Mouse (Mus musculus): ENCODE results near the gene Prpf6. TPM values are rescaled to one million over a fixed set of nuclear protein-coding genes. Genes with fewer than 3 reads are reported as not detected.

The Prpf6 gene
- polyA plus RNA-seq (2016; fragmentation: Nextera tagmentation; extraction: Ambion mirVana), result 56.1 and 62.9 TPM in 2 replicates

- 14% methylated on average over 5 of the region's 5 CpGs for WGBS
- Histone ChIP-seq H3K27ac (peak within 1 kb of the TSS; percentile 96), H3K9me3 (no peaks in the 10 kb centered on the region), H3K4me3 (peak within 1 kb of the TSS; percentile 96), H3K36me3 (peaks cover 42% of the 10 kb centered on the region), H3K27me3 (ENCODE audit: insufficient read depth, poor library complexity, severe bottlenecking) (no peaks in the 10 kb centered on the region), H3K4me1 (peaks cover 27% of the 10 kb centered on the region)
- no peak for DNase-seq (ENCODE audit: low spot score)
Observed at GRCm38 (mm10) chr2:181591528-181592085, at the start of gene Prpf6. TSS of gene Prpf6 (plus strand) at chr2:181591868.

- Histone ChIP-seq H3K27me3 (ENCODE audit: insufficient read depth, poor library complexity, severe bottlenecking) (no peaks in the 10 kb centered on the region), H3K4me3 (no peak overlapping the region), H3K4me1 (no peaks in the 10 kb centered on the region; the same call in 1 of the 2 replicates), H3K27ac (no peak overlapping the region), H3K36me3 (peaks cover 50% of the 10 kb centered on the region), H3K9me3 (no peaks in the 10 kb centered on the region)
- 85% methylated on average over 7 of the region's 7 CpGs for WGBS
- no peak for DNase-seq (ENCODE audit: low spot score)
Observed at GRCm38 (mm10) chr2:181546142-181546541, 45.5 kb upstream of the Prpf6 start.

- Histone ChIP-seq H3K27me3 (ENCODE audit: insufficient read depth, poor library complexity, severe bottlenecking) (no peaks in the 10 kb centered on the region), H3K4me3 (no peak overlapping the region), H3K27ac (no peak overlapping the region), H3K4me1 (no peaks in the 10 kb centered on the region; the same call in 1 of the 2 replicates), H3K9me3 (no peaks in the 10 kb centered on the region), H3K36me3 (peaks cover 68% of the 10 kb centered on the region)
- DNase-seq (ENCODE audit: low spot score), result no peak
- 85% methylated on average over 1 of the region's 1 CpGs for WGBS
Observed at GRCm38 (mm10) chr2:181548227-181548626, 43.4 kb upstream of the Prpf6 start.

- peaks cover 72% of the 10 kb centered on the region for H3K36me3 ChIP-seq
- H3K4me3 ChIP-seq, result no peak overlapping the region
- no peaks in the 10 kb centered on the region for H3K27me3 ChIP-seq (ENCODE audit: insufficient read depth, poor library complexity, severe bottlenecking)
- H3K27ac ChIP-seq, result no peak overlapping the region
- WGBS, result 80% methylated on average over 5 of the region's 5 CpGs
- no peak for DNase-seq (ENCODE audit: low spot score)
- no peaks in the 10 kb centered on the region for H3K9me3 ChIP-seq
- no peaks in the 10 kb centered on the region; the same call in 1 of the 2 replicates for H3K4me1 ChIP-seq
Observed at GRCm38 (mm10) chr2:181548682-181549081, 43.0 kb upstream of the Prpf6 start.

GRCm38 (mm10) chr2:181550233-181550632 is 41.4 kb upstream of the Prpf6 start:
- 85% methylated on average over 2 of the region's 2 CpGs for WGBS
- Histone ChIP-seq H3K27ac (no peak overlapping the region), H3K27me3 (ENCODE audit: insufficient read depth, poor library complexity, severe bottlenecking) (no peaks in the 10 kb centered on the region), H3K9me3 (no peaks in the 10 kb centered on the region), H3K4me3 (no peak overlapping the region), H3K4me1 (no peaks in the 10 kb centered on the region; the same call in 1 of the 2 replicates), H3K36me3 (peaks cover 85% of the 10 kb centered on the region)
- no peak for DNase-seq (ENCODE audit: low spot score)

GRCm38 (mm10) chr2:181553772-181554171 is 37.9 kb upstream of the Prpf6 start:
- Histone ChIP-seq H3K27me3 (ENCODE audit: insufficient read depth, poor library complexity, severe bottlenecking) (no peaks in the 10 kb centered on the region), H3K4me1 (no peaks in the 10 kb centered on the region), H3K9me3 (no peaks in the 10 kb centered on the region), H3K4me3 (no peak overlapping the region), H3K27ac (no peak overlapping the region), H3K36me3 (peaks cover 60% of the 10 kb centered on the region)
- no peak for DNase-seq (ENCODE audit: low spot score)

- H3K4me3 ChIP-seq, result no peak overlapping the region
- 79% methylated on average over 3 of the region's 3 CpGs for WGBS
- H3K27ac ChIP-seq, result no peak overlapping the region
- no peaks in the 10 kb centered on the region for H3K27me3 ChIP-seq (ENCODE audit: insufficient read depth, poor library complexity, severe bottlenecking)
- DNase-seq (ENCODE audit: low spot score), result peak; percentile 53
- H3K9me3 ChIP-seq, result no peaks in the 10 kb centered on the region
- peaks cover 19% of the 10 kb centered on the region for H3K36me3 ChIP-seq
- peaks cover 8% of the 10 kb centered on the region for H3K4me1 ChIP-seq
Observed at GRCm38 (mm10) chr2:181567338-181567737, 24.3 kb upstream of the Prpf6 start.

- WGBS, result 60% methylated on average over 7 of the region's 7 CpGs
- Histone ChIP-seq H3K4me3 (no peak overlapping the region), H3K36me3 (peaks cover 30% of the 10 kb centered on the region), H3K9me3 (no peaks in the 10 kb centered on the region), H3K27ac (no peak overlapping the region), H3K27me3 (ENCODE audit: insufficient read depth, poor library complexity, severe bottlenecking) (no peaks in the 10 kb centered on the region), H3K4me1 (peaks cover 8% of the 10 kb centered on the region)
- peak; percentile 74 for DNase-seq (ENCODE audit: low spot score)
Observed at GRCm38 (mm10) chr2:181568272-181569008, 23.2 kb upstream of the Prpf6 start.

GRCm38 (mm10) chr2:181569856-181570255 is 21.8 kb upstream of the Prpf6 start:
- no peaks in the 10 kb centered on the region for H3K9me3 ChIP-seq

GRCm38 (mm10) chr2:181570375-181570774 is 21.3 kb upstream of the Prpf6 start:
- no peak overlapping the region for H3K4me3 ChIP-seq
- no peaks in the 10 kb centered on the region for H3K27me3 ChIP-seq (ENCODE audit: insufficient read depth, poor library complexity, severe bottlenecking)
- 71% methylated on average over 8 of the region's 8 CpGs for WGBS
- no peak for DNase-seq (ENCODE audit: low spot score)
- H3K9me3 ChIP-seq, result no peaks in the 10 kb centered on the region
- H3K36me3 ChIP-seq, result peaks cover 45% of the 10 kb centered on the region
- H3K4me1 ChIP-seq, result peaks cover 8% of the 10 kb centered on the region
- H3K27ac ChIP-seq, result no peak overlapping the region

More at GRCm38 (mm10) chr2:181569856-181570255, 21.8 kb upstream of the Prpf6 start:
- H3K36me3 ChIP-seq, result peaks cover 44% of the 10 kb centered on the region
- peak; percentile 71 for DNase-seq (ENCODE audit: low spot score)
- H3K27ac ChIP-seq, result no peak overlapping the region
- H3K4me1 ChIP-seq, result peaks cover 8% of the 10 kb centered on the region
- H3K4me3 ChIP-seq, result no peak overlapping the region
- no peaks in the 10 kb centered on the region for H3K27me3 ChIP-seq (ENCODE audit: insufficient read depth, poor library complexity, severe bottlenecking)
- 85% methylated on average over 10 of the region's 10 CpGs for WGBS

GRCm38 (mm10) chr2:181570921-181571595 is 20.6 kb upstream of the Prpf6 start:
- DNase-seq (ENCODE audit: low spot score), result peak; percentile 69
- H3K9me3 ChIP-seq, result no peaks in the 10 kb centered on the region
- peaks cover 8% of the 10 kb centered on the region for H3K4me1 ChIP-seq
- 62% methylated on average over 6 of the region's 6 CpGs for whole genome bisulfite sequencing
- H3K27me3 ChIP-seq (ENCODE audit: insufficient read depth, poor library complexity, severe bottlenecking), result no peaks in the 10 kb centered on the region
- H3K27ac ChIP-seq, result no peak overlapping the region
- peaks cover 45% of the 10 kb centered on the region for H3K36me3 ChIP-seq
- H3K4me3 ChIP-seq, result no peak overlapping the region

GRCm38 (mm10) chr2:181571941-181572670 is 19.6 kb upstream of the Prpf6 start:
- Histone ChIP-seq H3K27ac (no peak overlapping the region), H3K27me3 (ENCODE audit: insufficient read depth, poor library complexity, severe bottlenecking) (no peaks in the 10 kb centered on the region), H3K9me3 (no peaks in the 10 kb centered on the region), H3K4me3 (no peak overlapping the region), H3K4me1 (peaks cover 8% of the 10 kb centered on the region), H3K36me3 (peaks cover 45% of the 10 kb centered on the region)
- DNase-seq (ENCODE audit: low spot score), result peak; percentile 70
- 91% methylated on average over 11 of the region's 11 CpGs for WGBS

All from heart, embryonic 10.5 days (tissue).